Mouse (Mus musculus) lung, postnatal 0 days (tissue): ENCODE data around the gene Abhd18.

Source experiments
- CTCF ChIP-seq: IDR thresholded peaks from 2 replicates; pipeline ENCODE4 v1.5.1; 2016; ENCODE audit warnings: antibody characterized with exemption, mild to moderate bottlenecking
- EP300 ChIP-seq: IDR thresholded peaks from 2 replicates; pipeline ENCODE4 v1.6.1; 2016; ENCODE audit warnings: antibody characterized with exemption, mild to moderate bottlenecking, control low read depth

DNA sequence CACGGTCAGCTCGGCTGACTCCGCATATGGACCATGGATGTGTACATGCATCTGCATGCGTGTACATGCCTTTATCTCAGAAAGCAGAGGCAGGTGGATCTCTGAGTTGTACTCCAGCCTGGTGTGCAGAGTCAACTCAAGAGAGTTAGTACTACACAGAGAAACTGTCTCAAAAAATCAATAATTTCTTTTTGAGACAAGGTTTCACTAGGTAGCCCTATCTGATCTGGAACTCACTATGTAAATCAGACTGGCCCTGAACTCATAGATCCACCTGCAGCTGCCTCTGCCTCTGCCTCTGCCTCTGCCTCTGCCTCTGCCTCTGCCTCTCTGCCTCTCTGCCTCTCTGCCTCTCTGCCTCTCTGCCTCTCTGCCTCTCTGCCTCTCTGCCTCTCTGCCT, 91.8 kb downstream of the Abhd18 start:
- TF ChIP-seq EP300 (no peak), CTCF (no peak)
